Mouse (Mus musculus): ENCODE results near the gene Slc1a4.

GRCm38 (mm10) chr11:20326328-20326995 is 6.1 kb downstream of the Slc1a4 start:
- no peak for TF ChIP-seq GATA1 (IDR thresholded peaks at IDR 0.05; ENCODE audit: borderline replicate concordance, low read length)
- TF ChIP-seq FLI1 (IDR thresholded peaks at IDR 0.05; ENCODE audit: low read length): no peak

All from megakaryocyte, embryonic 14.5 days (primary cell).